Mouse (Mus musculus): ENCODE measurements around the gene Ppp4r1.

GRCm38 (mm10) chr17:65839541-65840256 is 57.3 kb downstream of the Ppp4r1 start:
- TF ChIP-seq POLR2A (IDR thresholded peaks at IDR 0.05; ENCODE audit: extremely low read depth, insufficient read depth, low read length) (no peak), CTCF (IDR thresholded peaks at IDR 0.05; ENCODE audit: extremely low read depth, insufficient read depth, low read length) (no peak)
